Mouse (Mus musculus) heart, embryonic 10.5 days (tissue): Measurements from ENCODE around the gene Cfap46. TPM values are rescaled to one million over a fixed set of nuclear protein-coding genes. Genes with fewer than 3 reads are reported as not detected.
"Not testable (repeated sequence)": the region's sequence is repeated elsewhere in the genome, so short reads cannot be mapped to it uniquely, and the experiment has no call there.

Source experiments
- DNase-seq: peaks from one replicate; pipeline ENCODE4 v3.0.0-alpha.2; 2017; ENCODE audit warnings: low spot score
- H3K27ac ChIP-seq: fragments of 300-500 bp; sonication (generic); 2 replicates; pipeline ENCODE4 v1.5.1; 2016; ENCODE audit warnings: mild to moderate bottlenecking
- H3K27me3 ChIP-seq: fragments of 300-500 bp; sonication (generic); 2 replicates; pipeline ENCODE4 v1.6.1; 2016; ENCODE audit warnings: mild to moderate bottlenecking; ENCODE audit not compliant: poor library complexity, insufficient read depth, severe bottlenecking
- H3K36me3 ChIP-seq: fragments of 300-500 bp; sonication (generic); 2 replicates; pipeline ENCODE4 v1.6.1; 2016; ENCODE audit warnings: mild to moderate bottlenecking, moderate library complexity
- H3K4me1 ChIP-seq: fragments of 300-500 bp; sonication (generic); 2 replicates; pipeline ENCODE4 v1.6.1; 2016; ENCODE audit warnings: mild to moderate bottlenecking
- H3K4me3 ChIP-seq: fragments of 300-500 bp; sonication (generic); 2 replicates; pipeline ENCODE4 v1.5.1; 2016; ENCODE audit warnings: mild to moderate bottlenecking, moderate library complexity
- H3K9me3 ChIP-seq: fragments of 300-500 bp; sonication (generic); 2 replicates; pipeline ENCODE4 v1.6.1; 2016; ENCODE audit warnings: mild to moderate bottlenecking, moderate library complexity
- WGBS: fragments of 180-500 bp; shearing (Covaris S2); methylation state at CpG from one replicate; pipeline ENCODE4 v1.1.7; 2016; 5-methylcytosine and 5-hydroxymethylcytosine counted together
- polyA plus RNA-seq: library from polyadenylated mRNA; unstranded; fragments of >200 nt; fragmentation: Nextera tagmentation; extraction: Ambion mirVana; gene quantifications from 2 replicates; pipeline ENCODE4 v1.2.1, GENCODE M21; 2016

Gene Cfap46
- polyA plus RNA-seq, 1 experiment from 2014 or later, result 0.16 TPM

DNA sequence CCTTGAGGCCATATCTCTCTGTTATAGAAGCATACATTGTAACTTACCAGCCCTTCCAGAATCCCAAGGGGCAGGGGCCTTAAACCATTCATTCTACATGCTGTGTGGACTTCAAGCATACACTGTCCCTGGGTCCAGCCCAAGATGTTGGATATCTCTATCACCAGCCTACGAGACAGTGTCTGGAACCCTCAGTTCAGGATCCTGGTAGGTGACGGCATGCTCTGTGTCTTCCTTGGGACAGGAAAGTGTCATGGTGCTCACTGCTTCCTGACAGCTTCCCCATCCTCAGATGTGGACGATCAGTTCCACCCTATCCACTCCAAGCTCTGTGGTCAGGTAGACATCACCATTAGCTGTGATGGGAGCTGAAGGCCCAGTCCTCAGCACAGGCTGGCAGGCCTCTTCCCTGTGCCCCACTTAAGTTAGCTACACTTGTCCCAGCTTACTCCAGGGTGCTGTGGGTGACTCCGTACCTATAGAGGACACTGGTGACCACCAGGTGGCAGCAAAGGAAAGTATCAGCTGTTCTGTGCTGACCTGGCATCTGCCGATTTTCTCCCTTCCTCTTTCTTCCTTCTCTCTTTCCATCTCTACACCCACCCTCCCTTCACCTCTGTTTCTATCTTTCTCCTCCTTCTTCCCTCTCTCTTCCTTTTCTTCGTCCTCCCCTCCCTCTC lies 19.7 kb upstream of the Cfap46 start:
- Histone ChIP-seq H3K9me3 (no peaks in the 10 kb centered on the region), H3K4me3 (no peak overlapping the region), H3K27me3 (0 out of 2 replicates have a peak, but pooled peaks cover 15% of the 10 kb centered on the region), H3K36me3 (no peaks in the 10 kb centered on the region), H3K4me1 (peaks cover 13% of the 10 kb centered on the region), H3K27ac (no peak overlapping the region)
- peak; percentile 87 for DNase-seq
- WGBS, result 28% methylated on average over 6 of the region's 6 CpGs

- Histone ChIP-seq H3K27me3 (0 out of 2 replicates have a peak, but pooled peaks cover 10% of the 10 kb centered on the region), H3K9me3 (no peaks in the 10 kb centered on the region), H3K4me3 (no peak overlapping the region), H3K27ac (no peak overlapping the region), H3K4me1 (peaks cover 13% of the 10 kb centered on the region), H3K36me3 (no peaks in the 10 kb centered on the region)
- 36% methylated on average over 6 of the region's 6 CpGs for WGBS
- peak; percentile 43 for DNase-seq
These were observed 18.2 kb upstream of the Cfap46 start for GRCm38 (mm10) chr7:139701651-139702301.

GRCm38 (mm10) chr7:139692641-139693294 lies 9.2 kb upstream of the Cfap46 start:
- H3K4me3 ChIP-seq, result no peak overlapping the region
- H3K27me3 ChIP-seq, result no peaks in the 10 kb centered on the region; the same call in 1 of the 2 replicates
- no peaks in the 10 kb centered on the region for H3K9me3 ChIP-seq
- DNase-seq, result peak; percentile 58
- no peaks in the 10 kb centered on the region for H3K36me3 ChIP-seq
- whole genome bisulfite sequencing, result 89% methylated on average over 4 of the region's 4 CpGs
- no peak overlapping the region for H3K27ac ChIP-seq
- no peaks in the 10 kb centered on the region for H3K4me1 ChIP-seq

GRCm38 (mm10) chr7:139692211-139692610 lies 8.6 kb upstream of the Cfap46 start:
- no peaks in the 10 kb centered on the region for H3K9me3 ChIP-seq
- no peak overlapping the region for H3K27ac ChIP-seq
- H3K36me3 ChIP-seq, result no peaks in the 10 kb centered on the region
- peak; percentile 63 for DNase-seq
- 84% methylated on average over 11 of the region's 11 CpGs for WGBS
- no peaks in the 10 kb centered on the region for H3K4me1 ChIP-seq
- no peak overlapping the region for H3K4me3 ChIP-seq
- no peaks in the 10 kb centered on the region; the same call in 1 of the 2 replicates for H3K27me3 ChIP-seq

- no peak overlapping the region for H3K27ac ChIP-seq
- peaks cover 28% of the 10 kb centered on the region for H3K27me3 ChIP-seq
- no peak for DNase-seq
- peaks cover 12% of the 10 kb centered on the region for H3K4me1 ChIP-seq
- H3K36me3 ChIP-seq, result no peaks in the 10 kb centered on the region
- no peaks in the 10 kb centered on the region for H3K9me3 ChIP-seq
- H3K4me3 ChIP-seq, result no peak overlapping the region
These were observed 1.7 kb upstream of the Cfap46 start for GRCm38 (mm10) chr7:139685336-139685735.

DNA sequence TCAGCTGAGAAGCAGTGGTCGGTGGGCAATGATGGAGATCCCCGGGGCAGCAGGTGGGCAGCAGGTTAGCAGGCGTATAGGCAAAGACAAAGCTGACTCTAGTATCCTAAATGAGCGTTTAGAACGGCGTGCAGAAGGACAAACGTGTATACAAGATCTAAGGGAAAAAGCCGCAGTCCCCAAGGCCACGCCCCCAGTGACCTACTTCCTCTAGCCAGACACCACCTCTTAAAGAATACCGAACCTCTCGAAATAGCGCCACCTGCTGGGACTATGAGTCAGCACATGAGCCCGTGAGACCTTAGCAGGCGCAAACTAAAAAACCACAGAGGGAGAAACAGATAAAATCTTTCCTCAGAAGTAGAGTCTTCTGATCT lies 924 bp upstream of the Cfap46 start:
- under 1% methylated on average over 14 of the region's 14 CpGs for WGBS
- peak overlapping the region; percentile 76 for H3K27ac ChIP-seq
- peaks cover 35% of the 10 kb centered on the region for H3K27me3 ChIP-seq
- peak; percentile 94 for DNase-seq
- H3K4me1 ChIP-seq, result peaks cover 12% of the 10 kb centered on the region
- no peaks in the 10 kb centered on the region for H3K9me3 ChIP-seq
- H3K36me3 ChIP-seq, result no peaks in the 10 kb centered on the region
- peak overlapping the region; percentile 73 for H3K4me3 ChIP-seq

DNA sequence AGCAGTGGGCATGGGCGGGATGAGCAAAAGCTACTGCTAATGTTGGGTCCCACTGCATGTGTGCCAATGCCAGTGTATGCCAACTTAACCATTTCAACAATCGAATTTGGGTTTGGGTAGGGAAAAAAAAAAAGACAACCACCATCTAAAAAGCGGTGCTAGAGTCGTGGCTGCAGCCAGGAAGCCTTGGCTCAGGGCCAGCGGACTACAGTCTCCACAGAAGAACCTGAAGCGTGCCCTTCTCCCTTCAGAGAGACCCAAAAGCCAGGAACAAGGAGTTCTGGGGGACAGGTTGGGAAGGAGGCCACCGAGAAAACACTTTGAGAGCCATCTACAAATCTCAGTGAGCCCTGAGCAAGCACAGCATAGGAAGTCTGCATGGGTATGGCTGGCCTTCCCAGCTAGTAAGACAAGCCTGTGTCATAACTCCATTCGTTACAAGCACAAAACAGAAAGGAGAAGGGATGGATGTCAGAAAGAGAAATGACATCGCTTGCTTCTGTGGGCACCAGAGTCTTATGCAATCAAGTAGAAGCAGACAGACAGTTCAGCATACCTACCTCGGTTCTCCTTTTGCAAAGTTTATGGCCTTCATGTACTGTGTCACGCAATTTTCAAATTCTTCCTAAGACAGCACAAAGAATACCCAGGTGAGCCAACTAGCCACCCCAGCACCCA lies 1.6 kb downstream of the Cfap46 start:
- WGBS, result 69% methylated on average over 11 of the region's 11 CpGs
- DNase-seq, result no peak
- Histone ChIP-seq H3K4me1 (peaks cover 12% of the 10 kb centered on the region), H3K27me3 (peaks cover 40% of the 10 kb centered on the region), H3K9me3 (no peaks in the 10 kb centered on the region), H3K36me3 (no peaks in the 10 kb centered on the region), H3K27ac (no peak overlapping the region), H3K4me3 (no peak overlapping the region)

- Histone ChIP-seq H3K27ac (no peak overlapping the region), H3K27me3 (peaks cover 23% of the 10 kb centered on the region), H3K9me3 (no peaks in the 10 kb centered on the region), H3K4me1 (no peaks in the 10 kb centered on the region), H3K36me3 (no peaks in the 10 kb centered on the region), H3K4me3 (no peak overlapping the region)
- DNase-seq, result no peak
- 66% methylated on average over 3 of the region's 3 CpGs for WGBS
These were observed 7.2 kb downstream of the Cfap46 start for GRCm38 (mm10) chr7:139676433-139676832.

- no peaks in the 10 kb centered on the region for H3K36me3 ChIP-seq
- H3K4me1 ChIP-seq, result no peaks in the 10 kb centered on the region
- H3K9me3 ChIP-seq, result no peaks in the 10 kb centered on the region
- 77% methylated on average over 8 of the region's 8 CpGs for WGBS
- peaks cover 26% of the 10 kb centered on the region for H3K27me3 ChIP-seq
- no peak overlapping the region for H3K27ac ChIP-seq
- H3K4me3 ChIP-seq, result no peak overlapping the region
- DNase-seq, result no peak
These were observed 16.7 kb downstream of the Cfap46 start for GRCm38 (mm10) chr7:139666871-139667270.

- no peaks in the 10 kb centered on the region for H3K9me3 ChIP-seq
- no peak overlapping the region for H3K27ac ChIP-seq
- H3K36me3 ChIP-seq, result no peaks in the 10 kb centered on the region
- no peak for DNase-seq
- peaks cover 21% of the 10 kb centered on the region for H3K27me3 ChIP-seq
- H3K4me1 ChIP-seq, result no peaks in the 10 kb centered on the region
- no peak overlapping the region for H3K4me3 ChIP-seq
- 60% methylated on average over 3 of the region's 3 CpGs for WGBS
These were observed 20.3 kb downstream of the Cfap46 start for GRCm38 (mm10) chr7:139663318-139663717.

DNA sequence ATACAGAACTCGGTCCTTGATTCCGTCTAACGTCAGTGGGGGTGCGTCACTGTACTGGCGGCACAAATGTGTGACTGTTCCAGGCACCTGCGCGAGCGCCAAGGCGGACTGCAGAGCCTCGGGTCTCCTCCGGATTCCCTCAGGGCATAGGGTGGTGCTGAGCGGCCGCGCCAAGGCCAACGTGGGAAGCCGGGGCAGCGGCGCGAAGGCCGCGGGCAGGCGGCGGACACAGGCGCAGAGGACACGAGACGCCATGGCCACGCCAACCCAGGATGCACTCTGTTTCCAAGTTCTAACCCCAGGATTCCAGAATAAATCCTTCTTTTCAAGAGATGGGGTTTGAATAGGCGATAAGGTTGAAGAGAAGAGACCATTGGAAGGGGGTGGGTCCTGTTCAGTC lies 23.7 kb downstream of the Cfap46 start:
- not testable (repeated sequence) for H3K9me3 ChIP-seq, H3K27me3 ChIP-seq, H3K27ac ChIP-seq, H3K36me3 ChIP-seq, DNase-seq, H3K4me3 ChIP-seq, H3K4me1 ChIP-seq
- 87% methylated on average over 28 of the region's 28 CpGs for WGBS

DNA sequence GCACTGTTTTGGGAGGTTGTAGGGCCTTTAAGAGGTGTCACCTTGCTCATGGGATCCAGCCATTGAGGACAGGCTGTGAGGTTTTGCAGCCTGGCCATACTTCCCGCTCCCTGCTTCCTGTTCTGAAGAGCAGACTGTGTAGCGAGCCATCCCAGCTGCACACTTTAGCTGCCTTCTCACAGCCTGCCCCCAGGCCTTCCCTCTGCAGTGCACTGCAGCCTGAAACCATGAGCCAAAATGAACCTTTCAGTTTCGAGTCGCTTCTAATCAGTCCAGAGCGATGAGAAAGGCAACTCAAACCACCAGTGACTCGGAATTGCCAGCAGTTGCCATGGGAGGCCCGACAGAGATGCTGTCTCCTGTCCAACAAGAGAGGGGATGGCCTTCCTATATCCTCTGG lies 33.9 kb downstream of the Cfap46 start:
- no peaks in the 10 kb centered on the region for H3K36me3 ChIP-seq
- 76% methylated on average over 7 of the region's 7 CpGs for WGBS
- no peak overlapping the region for H3K4me3 ChIP-seq
- H3K27me3 ChIP-seq, result peaks cover 25% of the 10 kb centered on the region
- no peak overlapping the region for H3K27ac ChIP-seq
- DNase-seq, result no peak
- no peaks in the 10 kb centered on the region for H3K4me1 ChIP-seq
- H3K9me3 ChIP-seq, result no peaks in the 10 kb centered on the region
